Mouse (Mus musculus) neural tube, embryonic 11.5 days (tissue): ENCODE results near the gene Erc1. TPM values are rescaled to one million over a fixed set of nuclear protein-coding genes. Genes with fewer than 3 reads are reported as not detected.

ENCODE experiments used
- ATAC-seq: fragments of 200-750 bp; cut with Nextera tagmentation; 2 replicates; pipeline ENCODE4 v1.8.0; 2017; ENCODE audit warnings: moderate number of reproducible peaks, mild to moderate bottlenecking, moderate TSS enrichment, moderate library complexity; ENCODE audit not compliant: insufficient read depth, low FRiP score, low TSS enrichment
- DNase-seq: peaks from one replicate; pipeline ENCODE4 v3.0.0-alpha.2; 2015; ENCODE audit warnings: low spot score
- H3K27ac ChIP-seq: fragments of 300-500 bp; sonication (generic); 2 replicates; pipeline ENCODE4 v1.5.1; 2014; ENCODE audit warnings: low read depth, mild to moderate bottlenecking, low read length
- H3K27me3 ChIP-seq: fragments of 300-500 bp; sonication (generic); 2 replicates; pipeline ENCODE4 v1.6.1; 2014; ENCODE audit warnings: mild to moderate bottlenecking, low read length, mixed read lengths; ENCODE audit not compliant: control insufficient read depth, insufficient read depth
- H3K36me3 ChIP-seq: fragments of 300-500 bp; sonication (generic); 2 replicates; pipeline ENCODE4 v1.6.1; 2014; ENCODE audit warnings: mild to moderate bottlenecking, low read length, moderate library complexity, mixed read lengths; ENCODE audit not compliant: control insufficient read depth, insufficient read depth
- H3K4me1 ChIP-seq: fragments of 300-500 bp; sonication (generic); 2 replicates; pipeline ENCODE4 v1.6.1; 2014; ENCODE audit warnings: low read length, mixed read lengths; ENCODE audit not compliant: control insufficient read depth, insufficient read depth
- H3K4me2 ChIP-seq: fragments of 300-500 bp; sonication (generic); 2 replicates; pipeline ENCODE4 v1.6.1; 2014; ENCODE audit warnings: low read depth, mild to moderate bottlenecking, moderate library complexity
- H3K4me3 ChIP-seq: fragments of 300-500 bp; sonication (generic); 2 replicates; pipeline ENCODE4 v1.5.1; 2014; ENCODE audit warnings: low read depth, low read length
- H3K9ac ChIP-seq: fragments of 300-500 bp; sonication (generic); 2 replicates; pipeline ENCODE4 v1.6.1; 2014; ENCODE audit warnings: mild to moderate bottlenecking, low read length
- H3K9me3 ChIP-seq: fragments of 300-500 bp; sonication (generic); 2 replicates; pipeline ENCODE4 v1.6.1; 2016; ENCODE audit warnings: low read length; ENCODE audit not compliant: control insufficient read depth
- WGBS: fragments of 180-500 bp; shearing (Covaris S2); extraction: QIAGEN DNeasy Blood & Tissue Kit; methylation state at CpG from one replicate; pipeline ENCODE4 v1.1.7; 2014; 5-methylcytosine and 5-hydroxymethylcytosine counted together
- polyA plus RNA-seq: library from polyadenylated mRNA; unstranded; fragments of >200 nt; fragmentation: Nextera tagmentation; extraction: Ambion mirVana; gene quantifications from 2 replicates; pipeline ENCODE4 v1.2.1, GENCODE M21; 2014

Erc1 gene
- polyA plus RNA-seq, 1 experiment from 2014 or later: 32.9 TPM

GRCm38 (mm10) chr6:119711649-119712305 lies 136.2 kb downstream of the Erc1 start:
- H3K27ac ChIP-seq: no peak overlapping the region
- no peaks in the 10 kb centered on the region for H3K27me3 ChIP-seq
- ATAC-seq (no peak), DNase-seq (no peak)
- H3K36me3 ChIP-seq: no peaks in the 10 kb centered on the region; the same call in 1 of the 2 replicates
- no peak overlapping the region for H3K4me2 ChIP-seq
- WGBS: 82% methylated on average over 8 of the region's 8 CpGs
- no peaks in the 10 kb centered on the region for H3K4me1 ChIP-seq
- no peak overlapping the region for H3K4me3 ChIP-seq
- no peak overlapping the region for H3K9ac ChIP-seq
- no peaks in the 10 kb centered on the region for H3K9me3 ChIP-seq

GRCm38 (mm10) chr6:119709552-119709951 lies 138.4 kb downstream of the Erc1 start:
- Histone ChIP-seq H3K4me2 (no peak overlapping the region), H3K9ac (no peak overlapping the region), H3K4me3 (no peak overlapping the region), H3K27me3 (no peaks in the 10 kb centered on the region), H3K36me3 (no peaks in the 10 kb centered on the region; the same call in 1 of the 2 replicates), H3K4me1 (no peaks in the 10 kb centered on the region), H3K27ac (no peak overlapping the region), H3K9me3 (no peaks in the 10 kb centered on the region)
- DNase-seq (no peak), ATAC-seq (no peak)

DNA sequence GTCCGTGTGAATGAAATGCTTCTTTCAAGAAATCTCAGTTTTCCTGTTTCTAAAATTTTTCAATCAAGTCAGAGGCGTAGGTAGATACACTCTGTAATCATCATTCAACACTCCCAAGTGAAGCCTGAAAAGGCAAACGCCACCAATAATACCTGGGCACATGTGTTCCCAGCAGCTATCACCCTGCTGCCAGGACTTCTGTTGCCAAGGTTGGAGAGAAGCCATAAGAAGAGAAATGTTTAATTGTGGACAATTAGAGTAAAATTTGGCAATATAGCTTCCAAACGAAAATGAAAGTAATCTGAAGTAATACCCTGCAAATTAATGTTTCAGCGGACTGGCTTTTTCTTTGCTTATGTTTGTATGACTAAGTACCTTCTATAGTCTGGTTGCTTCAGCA lies 140.1 kb downstream of the Erc1 start:
- Histone ChIP-seq H3K4me3 (no peak overlapping the region), H3K4me1 (no peaks in the 10 kb centered on the region), H3K4me2 (no peak overlapping the region), H3K27me3 (no peaks in the 10 kb centered on the region), H3K9ac (no peak overlapping the region), H3K9me3 (no peaks in the 10 kb centered on the region), H3K36me3 (no peaks in the 10 kb centered on the region; the same call in 1 of the 2 replicates), H3K27ac (no peak overlapping the region)
- DNase-seq (no peak), ATAC-seq (no peak)
- WGBS: 91% methylated on average over 5 of the region's 5 CpGs

DNA sequence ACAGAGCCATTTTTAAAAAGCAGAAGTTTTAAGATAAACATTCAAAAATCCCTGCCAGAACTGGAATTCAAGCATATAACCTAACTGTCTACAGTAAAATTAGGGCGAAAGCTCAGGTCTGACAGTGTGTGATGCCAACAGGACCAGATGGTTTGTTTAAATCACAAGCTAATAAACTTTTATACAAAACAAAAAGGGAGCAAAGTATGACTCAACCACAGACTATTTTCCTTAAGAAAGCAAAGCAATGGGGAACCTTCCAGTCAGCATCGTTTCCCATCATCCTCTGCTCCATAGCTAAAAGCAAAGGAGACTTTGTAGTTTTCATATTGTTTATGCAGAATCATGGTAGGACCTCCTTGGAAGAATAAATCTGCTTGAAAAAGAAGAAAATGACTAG lies 143.1 kb downstream of the Erc1 start:
- H3K4me2 ChIP-seq: no peak overlapping the region
- no peak for DNase-seq
- H3K4me1 ChIP-seq: no peaks in the 10 kb centered on the region
- H3K4me3 ChIP-seq: no peak overlapping the region
- 92% methylated on average over 2 of the region's 2 CpGs for WGBS
- H3K9me3 ChIP-seq: no peaks in the 10 kb centered on the region
- H3K27me3 ChIP-seq: no peaks in the 10 kb centered on the region
- no peaks in the 10 kb centered on the region for H3K36me3 ChIP-seq
- H3K27ac ChIP-seq: no peak overlapping the region
- no peak overlapping the region for H3K9ac ChIP-seq
- ATAC-seq: no peak

DNA sequence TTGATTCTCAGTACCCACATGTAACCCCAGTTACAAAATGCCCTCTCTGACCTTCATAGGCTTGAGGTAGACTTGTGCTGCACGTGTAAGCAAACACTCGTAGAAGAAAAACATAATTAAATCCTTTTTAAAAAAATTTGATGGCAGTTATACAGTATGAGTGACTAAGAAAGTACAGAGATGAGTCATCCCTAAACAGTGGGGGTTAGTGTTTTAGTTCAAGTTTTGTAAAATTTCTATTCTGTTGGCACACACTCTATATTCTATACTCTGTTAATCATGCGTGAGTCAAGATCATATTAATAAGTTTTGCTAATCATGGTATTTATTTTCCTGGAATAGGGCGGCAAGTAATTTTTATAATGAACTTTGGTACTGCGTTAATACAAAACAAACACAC lies 155.2 kb downstream of the Erc1 start:
- Histone ChIP-seq H3K4me1 (no peaks in the 10 kb centered on the region), H3K9ac (no peak overlapping the region), H3K9me3 (no peaks in the 10 kb centered on the region), H3K27me3 (no peaks in the 10 kb centered on the region), H3K4me2 (no peak overlapping the region), H3K36me3 (no peaks in the 10 kb centered on the region; the same call in 1 of the 2 replicates), H3K4me3 (no peak overlapping the region), H3K27ac (no peak overlapping the region)
- no peak for DNase-seq
- ATAC-seq: no peak
- WGBS: 94% methylated on average over 5 of the region's 5 CpGs

DNA sequence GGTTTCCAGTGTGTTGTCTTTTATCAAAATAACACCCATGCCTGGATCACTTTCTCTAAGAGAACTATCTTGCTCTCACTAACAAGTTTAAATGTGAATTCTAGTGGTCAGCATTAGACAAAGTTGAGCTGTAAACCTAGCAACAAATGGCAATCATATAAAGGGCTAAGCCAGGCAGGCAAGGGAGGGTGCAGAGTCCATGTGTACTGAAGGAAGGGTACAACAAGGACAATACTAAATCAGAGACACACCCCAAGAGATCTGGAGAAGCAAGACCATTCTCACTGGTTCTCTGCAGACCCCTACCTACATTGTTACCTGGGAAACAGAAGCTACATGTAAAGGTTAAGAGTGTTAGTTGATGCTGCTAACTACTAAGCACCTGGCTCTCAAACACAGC lies 161.5 kb downstream of the Erc1 start:
- no peaks in the 10 kb centered on the region for H3K9me3 ChIP-seq
- no peak overlapping the region for H3K4me2 ChIP-seq
- no peak overlapping the region for H3K9ac ChIP-seq
- no peak overlapping the region for H3K4me3 ChIP-seq
- H3K27me3 ChIP-seq: no peaks in the 10 kb centered on the region
- DNase-seq (no peak), ATAC-seq (no peak)
- no peaks in the 10 kb centered on the region for H3K36me3 ChIP-seq
- no peaks in the 10 kb centered on the region for H3K4me1 ChIP-seq
- no peak overlapping the region for H3K27ac ChIP-seq

GRCm38 (mm10) chr6:119680746-119681145 lies 167.2 kb downstream of the Erc1 start:
- Histone ChIP-seq H3K9ac (no peak overlapping the region), H3K27ac (no peak overlapping the region), H3K4me1 (no peaks in the 10 kb centered on the region), H3K4me2 (no peak overlapping the region), H3K4me3 (no peak overlapping the region), H3K9me3 (no peaks in the 10 kb centered on the region), H3K27me3 (no peaks in the 10 kb centered on the region), H3K36me3 (no peaks in the 10 kb centered on the region)
- ATAC-seq (no peak), DNase-seq (no peak)
- 96% methylated on average over 2 of the region's 2 CpGs for WGBS

DNA sequence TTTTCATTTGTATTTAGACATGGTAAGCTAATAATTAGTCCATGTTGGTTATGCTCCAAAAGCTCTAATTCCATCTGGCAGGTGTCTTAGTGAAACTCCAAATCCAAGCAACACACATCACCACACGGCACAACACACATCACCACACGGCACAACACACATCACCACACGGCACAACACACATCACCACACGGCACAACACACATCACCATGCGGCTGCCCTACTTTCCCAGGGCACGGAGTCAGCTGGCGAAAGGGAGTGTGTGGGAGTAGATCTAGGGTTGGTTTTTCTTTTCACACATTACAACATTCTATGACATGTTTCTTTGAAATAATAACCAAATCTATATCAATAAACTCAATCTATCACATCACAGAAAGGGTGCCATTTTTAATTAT lies 173.2 kb downstream of the Erc1 start:
- Histone ChIP-seq H3K4me2 (no peak overlapping the region), H3K9me3 (no peaks in the 10 kb centered on the region), H3K9ac (no peak overlapping the region), H3K4me3 (no peak overlapping the region), H3K27me3 (no peaks in the 10 kb centered on the region), H3K36me3 (no peaks in the 10 kb centered on the region; the same call in 1 of the 2 replicates), H3K27ac (no peak overlapping the region), H3K4me1 (no peaks in the 10 kb centered on the region)
- no peak for ATAC-seq
- DNase-seq: no peak
- 93% methylated on average over 7 of the region's 7 CpGs for WGBS

- Histone ChIP-seq H3K27ac (no peak overlapping the region), H3K27me3 (no peaks in the 10 kb centered on the region), H3K4me2 (no peak overlapping the region), H3K9ac (no peak overlapping the region), H3K9me3 (no peaks in the 10 kb centered on the region), H3K4me1 (no peaks in the 10 kb centered on the region), H3K36me3 (no peaks in the 10 kb centered on the region; the same call in 1 of the 2 replicates), H3K4me3 (no peak overlapping the region)
- whole genome bisulfite sequencing: 76% methylated on average over 5 of the region's 5 CpGs
- ATAC-seq: no peak
- no peak for DNase-seq
Observed at GRCm38 (mm10) chr6:119674201-119674810, 173.7 kb downstream of the Erc1 start.
